In the genomic region with DNA sequence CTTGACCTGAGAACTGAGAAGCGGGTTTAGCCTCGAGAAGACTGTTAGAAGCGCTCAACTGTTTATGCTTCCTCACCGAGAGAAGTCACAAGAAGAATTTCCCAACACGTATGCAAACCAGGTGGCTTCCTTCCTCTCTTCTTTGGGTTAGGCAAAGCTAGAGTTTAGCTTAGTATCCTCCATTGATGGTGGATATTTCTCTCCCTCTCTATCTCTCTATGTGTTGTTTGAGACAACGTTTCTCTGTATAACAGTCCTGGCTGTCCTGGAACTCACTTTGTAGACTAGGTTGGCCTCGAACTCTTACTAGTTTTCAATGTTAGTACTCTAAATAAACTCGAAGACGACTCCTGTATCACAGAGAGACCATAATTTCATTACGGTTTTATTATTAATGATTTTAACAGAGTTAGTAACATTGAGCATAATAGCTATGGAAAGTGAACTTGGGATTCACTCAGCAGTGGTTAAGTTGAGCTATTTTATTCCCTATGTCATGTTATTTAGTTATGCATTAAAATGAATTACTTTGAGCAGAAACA, we compare ENCODE assay signal across 8 mouse cellular contexts. TPM values are rescaled to one million over a fixed set of nuclear protein-coding genes. Genes with fewer than 3 reads are reported as not detected.
DNase-seq lines count a peak whose midpoint lies in the region; ATAC-seq and TF ChIP-seq lines count a peak whose summit lies in the region.

No protein-coding gene starts in this region.

- peak overlapping the region; percentile 91; the same call in 1 of the 2 replicates for H3K9ac ChIP-seq in liver, embryonic 11.5 days (ENCODE audit: low read depth, low read length)
- peak overlapping the region; percentile 18; the same call in 1 of the 2 replicates for H3K9ac ChIP-seq in stomach, postnatal 0 days (ENCODE audit: low read length)

- H3K9me3 ChIP-seq in liver, embryonic 11.5 days (ENCODE audit: control insufficient read depth, low read length) = no peaks in the 10 kb centered on the region
- H3K9me3 ChIP-seq in stomach, postnatal 0 days (ENCODE audit: control insufficient read depth, low read length) = no peaks in the 10 kb centered on the region

- TF ChIP-seq EP300 in stomach, postnatal 0 days (optimal IDR thresholded peaks at IDR 0.05) = no peak

- peak overlapping the region; percentile 93 for H3K27ac ChIP-seq in gastrocnemius, adult 2 months
- H3K27ac ChIP-seq in thymus, adult 2 months (ENCODE audit: control insufficient read depth, insufficient read depth, low read length) = no peak overlapping the region
- no peak overlapping the region for H3K27ac ChIP-seq in liver, embryonic 11.5 days (ENCODE audit: low read depth, low read length)
- H3K27ac ChIP-seq in stomach, postnatal 0 days (replicated peaks) = no peak overlapping the region

- ATAC-seq in liver, embryonic 11.5 days (replicated peaks; ENCODE audit: low FRiP score) = no peak
- no peak for ATAC-seq in stomach, postnatal 0 days (ENCODE audit: low FRiP score, low TSS enrichment)

- peak overlapping the region; percentile 71 for H3K4me2 ChIP-seq in liver, embryonic 11.5 days
- H3K4me2 ChIP-seq in stomach, postnatal 0 days (replicated peaks; ENCODE audit: low read depth) = peak overlapping the region; percentile 85

- DNase-seq in gastrocnemius, adult 2 months = no peak
- DNase-seq in gastrocnemius, adult 8-10 months (ENCODE audit: low spot score in 2 of 2) = no peak
- no peak for DNase-seq in thymus, adult 2 months
- no peak for DNase-seq in thymus, postnatal 36 days
- no peak for DNase-seq in liver, embryonic 11.5 days (ENCODE audit: low spot score)
- no peak for DNase-seq in stomach, postnatal 0 days (ENCODE audit: low spot score)
- no peak for DNase-seq in layer of hippocampus, adult 8-10 months (ENCODE audit: low spot score in 2 of 2)
- no peak for DNase-seq in natural killer cell, adult 2 months (ENCODE audit: low spot score in 2 of 2)

- peak overlapping the region; percentile 78 for H3K4me3 ChIP-seq in gastrocnemius, adult 2 months
- peak overlapping the region; percentile 11 for H3K4me3 ChIP-seq in thymus, adult 2 months (ENCODE audit: control insufficient read depth, insufficient read depth, low read length)
- peak overlapping the region; percentile 90 for H3K4me3 ChIP-seq in liver, embryonic 11.5 days (ENCODE audit: low read depth, low read length)
- H3K4me3 ChIP-seq in stomach, postnatal 0 days (ENCODE audit: low read depth, low read length) = peak overlapping the region; percentile 78

- no peak for TF ChIP-seq CTCF in gastrocnemius, adult 2 months (IDR thresholded peaks at IDR 0.05)
- no peak for TF ChIP-seq CTCF in thymus, adult 2 months (IDR thresholded peaks at IDR 0.05; ENCODE audit: borderline replicate concordance, control insufficient read depth, extremely low read depth, insufficient read depth, low read length, poor library complexity)
- no peak for TF ChIP-seq CTCF in stomach, postnatal 0 days (IDR thresholded peaks at IDR 0.05; ENCODE audit: low read depth)

- no peaks in the 10 kb centered on the region for H3K36me3 ChIP-seq in thymus, adult 2 months (ENCODE audit: control insufficient read depth, insufficient read depth, low read length)
- 0 out of 2 replicates have a peak, but pooled peaks cover 3% of the 10 kb centered on the region for H3K36me3 ChIP-seq in liver, embryonic 11.5 days (ENCODE audit: control insufficient read depth, insufficient read depth, low read length)
- H3K36me3 ChIP-seq in stomach, postnatal 0 days (ENCODE audit: control insufficient read depth, insufficient read depth, low read length) = no peaks in the 10 kb centered on the region

- TF ChIP-seq POLR2A in thymus, adult 2 months (IDR thresholded peaks at IDR 0.05; ENCODE audit: control insufficient read depth, extremely low read depth, insufficient read depth, low read length, poor library complexity) = no peak

- intact Hi-C loops in gastrocnemius, adult 2 months (cut with DNase I) = no loop called here

- peaks cover 4% of the 10 kb centered on the region; the same call in 1 of the 2 replicates for H3K4me1 ChIP-seq in thymus, adult 2 months (replicated peaks; ENCODE audit: control insufficient read depth, insufficient read depth, low read length)
- H3K4me1 ChIP-seq in liver, embryonic 11.5 days (replicated peaks; ENCODE audit: control insufficient read depth, insufficient read depth, low read length) = no peaks in the 10 kb centered on the region; the same call in none of the 2 replicates
- no peaks in the 10 kb centered on the region for H3K4me1 ChIP-seq in stomach, postnatal 0 days (replicated peaks; ENCODE audit: control insufficient read depth, insufficient read depth)

- no peaks in the 10 kb centered on the region for H3K27me3 ChIP-seq in thymus, adult 2 months (ENCODE audit: control insufficient read depth, insufficient read depth, low read length)
- H3K27me3 ChIP-seq in liver, embryonic 11.5 days (replicated peaks; ENCODE audit: control insufficient read depth, insufficient read depth, low read length) = no peaks in the 10 kb centered on the region
- no peaks in the 10 kb centered on the region for H3K27me3 ChIP-seq in stomach, postnatal 0 days (ENCODE audit: control insufficient read depth, insufficient read depth, low read length)

- whole genome bisulfite sequencing in thymus, adult 2 months = 33% methylated on average over 10 of the region's 10 CpGs
- 27% methylated on average over 10 of the region's 10 CpGs for WGBS in liver, embryonic 11.5 days
- 29% methylated on average over 10 of the region's 10 CpGs for WGBS in stomach, postnatal 0 days

RNA-seq across cellular contexts. Expression of a gene that starts 0.5 kb away (rescaled TPM):
- total RNA-seq in gastrocnemius, adult 2 months (2021) = 1 to 10 TPM; 2.1 to 2.3 TPM
- total RNA-seq in gastrocnemius, adult 8-10 months (2022) = 1 to 10 TPM; 1.7 to 3.4 (median 3.1) TPM
- polyA plus RNA-seq in thymus, adult 2 months (2012; rRNA removed) = 3.8 and 5.2 TPM in 2 replicates
- 29.0 and 30.1 TPM in 2 replicates for polyA plus RNA-seq in liver, embryonic 11.5 days (2014; fragmentation: Nextera tagmentation; extraction: Ambion mirVana)
- 9.0 TPM in 2 replicates for polyA plus RNA-seq in stomach, postnatal 0 days (2015; fragmentation: Nextera tagmentation; extraction: Ambion mirVana)
- 10 to 100 TPM in 3 of 4 experiments, 1 to 10 TPM in 1; 9.9 to 11.8 (median 11.5) TPM for total RNA-seq in layer of hippocampus, adult 8-10 months (2022)

RNA-seq across cellular contexts. Expression of a gene that starts 38.1 kb away (rescaled TPM):
- under 1 TPM; 0.78 to 0.82 TPM for total RNA-seq in gastrocnemius, adult 2 months (2021)
- 1 to 10 TPM in 2 of 4 experiments, under 1 TPM in 2; 0.87 to 1.9 (median 1.0) TPM for total RNA-seq in gastrocnemius, adult 8-10 months (2022)
- polyA plus RNA-seq in thymus, adult 2 months (2012; rRNA removed) = 31.9 and 33.2 TPM in 2 replicates
- polyA plus RNA-seq in liver, embryonic 11.5 days (2014; fragmentation: Nextera tagmentation; extraction: Ambion mirVana) = 264 and 315 TPM in 2 replicates
- polyA plus RNA-seq in stomach, postnatal 0 days (2015; fragmentation: Nextera tagmentation; extraction: Ambion mirVana) = 63.2 and 67.9 TPM in 2 replicates
- total RNA-seq in layer of hippocampus, adult 8-10 months (2022) = 100 to 1,000 TPM; 116 to 123 (median 118) TPM

Comparison
In these comparisons a context has a peak if more than half of its experiments do, and no peak if none do; other contexts are left out.
1. H3K4me3 ChIP-seq: peak in every context shown above with its lines; median percentile 90 in liver, embryonic 11.5 days; 78 in gastrocnemius, adult 2 months; 78 in stomach, postnatal 0 days; 11 in thymus, adult 2 months.
2. RNA of a gene that starts 38.1 kb away (total RNA-seq): 116 to 123 TPM in layer of hippocampus, adult 8-10 months; 0.87 to 1.9 TPM in gastrocnemius, adult 8-10 months and 0.78 to 0.82 TPM in gastrocnemius, adult 2 months; every median in the first group is over 10 times any median in the second.